Mouse (Mus musculus) heart, adult 2 months (tissue): ENCODE results near the gene Tdrkh. TPM values are rescaled to one million over a fixed set of nuclear protein-coding genes. Genes with fewer than 3 reads are reported as not detected.

Experiments
- DNase-seq, 2 experiments: peaks; one replicate each; pipeline ENCODE4 v3.0.0; 2021
- H3K27ac ChIP-seq: fragments of 200-600 bp; 2 replicates; pipeline ENCODE4 v1.8.1; 2022
- H3K27me3 ChIP-seq: fragments of 200-500 bp; 2 replicates; pipeline ENCODE4 v1.6.1; 2012; ENCODE audit warnings: mild to moderate bottlenecking, low read length, inconsistent platforms, mixed read lengths; ENCODE audit not compliant: control insufficient read depth, insufficient read depth
- H3K36me3 ChIP-seq: fragments of 200-500 bp; 2 replicates; pipeline ENCODE4 v1.6.1; 2012; ENCODE audit warnings: low read length, inconsistent platforms; ENCODE audit not compliant: control insufficient read depth, insufficient read depth
- H3K4me1 ChIP-seq: fragments of 200-500 bp; 2 replicates; pipeline ENCODE4 v1.6.1; 2011; ENCODE audit warnings: low read length; ENCODE audit not compliant: control insufficient read depth, insufficient read depth
- H3K4me3 ChIP-seq: fragments of 200-600 bp; 2 replicates; pipeline ENCODE4 v1.8.1; 2022
- H3K79me2 ChIP-seq: fragments of 200-500 bp; replicated peaks from 2 replicates; pipeline ENCODE4 v1.6.1; 2012; ENCODE audit warnings: mild to moderate bottlenecking, inconsistent platforms, low read length, moderate library complexity, mixed read lengths; ENCODE audit not compliant: control insufficient read depth, insufficient read depth
- H3K9ac ChIP-seq: fragments of 200-500 bp; 2 replicates; pipeline ENCODE4 v1.6.1; 2012; ENCODE audit warnings: low read depth, mild to moderate bottlenecking, control low read depth, inconsistent platforms, low read length, mixed read lengths
- CTCF ChIP-seq: fragments of 200-600 bp; IDR thresholded peaks from 2 replicates; pipeline ENCODE4 v1.8.1; 2022; ENCODE audit warnings: antibody characterized with exemption, mild to moderate bottlenecking, moderate library complexity
- EP300 ChIP-seq: fragments of 200-500 bp; IDR thresholded peaks from 2 replicates; pipeline ENCODE4 v1.6.1; 2011; ENCODE audit warnings: low read depth, low read length, control low read depth; ENCODE audit not compliant: insufficient read depth
- POLR2A ChIP-seq: fragments of 200-500 bp; IDR thresholded peaks from 2 replicates; pipeline ENCODE4 v1.6.1; 2011; ENCODE audit warnings: mild to moderate bottlenecking, low read depth, low read length, control low read depth; ENCODE audit not compliant: insufficient read depth
- WGBS: fragments of 180-500 bp; shearing (Covaris S2); methylation state at CpG from one replicate; pipeline ENCODE4 v1.1.7; 2018; 5-methylcytosine and 5-hydroxymethylcytosine counted together
- intact Hi-C: fragments of 180-260 bp; cut with DNase I; formaldehyde crosslinking; loops from one replicate; pipeline ENCODE4 v1.15.1; 2025
- polyA plus RNA-seq: library from polyadenylated mRNA; depleted of rRNA; stranded (reverse); fragments of >200 nt; gene quantifications from 2 replicates; pipeline ENCODE4 v1.2.3, GENCODE M21; 2012
- total RNA-seq, 2 experiments: library from RNA; stranded (reverse); gene quantifications; 2 replicates each; pipeline ENCODE4 v1.2.3; 2021

Tdrkh gene
- total and polyA plus RNA-seq, 3 experiments = 0.64 to 4.9 (median 3.9) TPM

DNA sequence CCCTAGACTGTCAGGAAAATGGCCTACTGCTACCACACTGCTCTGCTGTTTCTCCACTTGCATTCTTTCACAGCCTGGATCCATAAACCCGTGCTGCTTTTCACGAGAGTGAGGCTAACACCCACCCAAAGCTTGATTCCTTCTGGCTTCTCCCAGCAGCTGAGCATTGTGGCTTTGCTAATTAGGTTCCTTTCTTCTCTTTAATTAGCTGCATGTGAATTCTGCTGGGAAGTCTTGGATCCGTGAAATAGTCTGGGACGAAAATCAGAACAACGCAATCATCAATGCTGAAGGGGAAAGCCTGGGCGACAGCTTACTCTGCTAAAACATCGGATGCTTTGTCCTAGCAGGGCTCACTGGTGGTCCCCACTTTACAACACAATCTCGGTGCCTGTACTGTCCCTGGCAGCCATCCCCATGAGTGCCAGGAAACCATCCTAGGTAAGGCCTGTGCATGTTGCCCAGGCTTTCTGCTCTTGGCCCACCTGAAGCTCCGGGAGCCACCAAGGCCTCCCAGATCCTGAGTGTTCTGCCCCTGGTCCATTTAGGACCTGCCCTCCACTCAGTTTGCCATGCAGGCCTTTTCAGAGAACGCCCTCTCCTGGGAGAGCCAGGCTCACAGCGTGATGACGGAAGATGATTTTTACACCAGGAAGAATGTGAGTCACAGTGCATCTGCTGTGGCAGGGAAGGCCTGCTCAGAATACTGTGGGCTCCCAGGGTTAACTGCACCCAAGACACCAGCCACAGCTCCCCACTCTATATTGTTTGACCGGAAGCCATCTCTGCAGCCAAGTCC lies 52.8 kb downstream of the Tdrkh start:
- intact Hi-C loops = no loop called here

DNA sequence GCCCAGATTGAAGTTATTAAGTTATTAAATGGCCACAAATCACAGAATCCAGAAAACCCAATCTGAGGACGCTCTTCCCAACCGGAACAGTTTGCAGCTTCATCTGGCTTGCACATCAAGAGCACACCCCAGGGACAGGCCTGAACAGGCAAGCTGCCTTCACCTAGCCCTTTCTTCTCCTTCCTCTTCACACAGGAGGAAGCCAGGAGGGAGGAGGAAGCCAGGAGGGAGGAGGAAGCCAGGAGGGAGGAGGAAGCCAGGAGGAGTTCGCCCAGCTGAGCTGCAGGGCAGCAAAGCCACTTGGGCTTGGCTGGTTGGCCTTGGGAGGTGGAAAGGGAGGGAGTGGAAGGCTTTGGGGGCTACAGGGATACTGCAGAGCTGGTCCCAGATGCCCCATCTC lies 55.9 kb downstream of the Tdrkh start:
- TF ChIP-seq CTCF (no peak), EP300 (no peak), POLR2A (no peak)
- Histone ChIP-seq H3K27ac (no peak overlapping the region), H3K4me3 (no peak overlapping the region), H3K79me2 (no peaks in the 10 kb centered on the region), H3K27me3 (no peaks in the 10 kb centered on the region), H3K36me3 (no peaks in the 10 kb centered on the region), H3K4me1 (no peaks in the 10 kb centered on the region; the same call in 1 of the 2 replicates), H3K9ac (no peak overlapping the region)
- 53% methylated on average over 3 of the region's 3 CpGs for WGBS
- no peak for DNase-seq
- intact Hi-C loops = no loop called here

More for the DNA sequence above, 52.8 kb downstream of the Tdrkh start:
- no peaks in the 10 kb centered on the region for H3K36me3 ChIP-seq
- H3K4me3 ChIP-seq = no peak overlapping the region
- WGBS = 84% methylated on average over 13 of the region's 13 CpGs
- no peaks in the 10 kb centered on the region for H3K27me3 ChIP-seq
- no peak for DNase-seq
- H3K4me1 ChIP-seq = no peaks in the 10 kb centered on the region
- TF ChIP-seq POLR2A (no peak), EP300 (no peak), CTCF (no peak)
- no peak overlapping the region for H3K27ac ChIP-seq
- H3K79me2 ChIP-seq = no peaks in the 10 kb centered on the region
- H3K9ac ChIP-seq = no peak overlapping the region

DNA sequence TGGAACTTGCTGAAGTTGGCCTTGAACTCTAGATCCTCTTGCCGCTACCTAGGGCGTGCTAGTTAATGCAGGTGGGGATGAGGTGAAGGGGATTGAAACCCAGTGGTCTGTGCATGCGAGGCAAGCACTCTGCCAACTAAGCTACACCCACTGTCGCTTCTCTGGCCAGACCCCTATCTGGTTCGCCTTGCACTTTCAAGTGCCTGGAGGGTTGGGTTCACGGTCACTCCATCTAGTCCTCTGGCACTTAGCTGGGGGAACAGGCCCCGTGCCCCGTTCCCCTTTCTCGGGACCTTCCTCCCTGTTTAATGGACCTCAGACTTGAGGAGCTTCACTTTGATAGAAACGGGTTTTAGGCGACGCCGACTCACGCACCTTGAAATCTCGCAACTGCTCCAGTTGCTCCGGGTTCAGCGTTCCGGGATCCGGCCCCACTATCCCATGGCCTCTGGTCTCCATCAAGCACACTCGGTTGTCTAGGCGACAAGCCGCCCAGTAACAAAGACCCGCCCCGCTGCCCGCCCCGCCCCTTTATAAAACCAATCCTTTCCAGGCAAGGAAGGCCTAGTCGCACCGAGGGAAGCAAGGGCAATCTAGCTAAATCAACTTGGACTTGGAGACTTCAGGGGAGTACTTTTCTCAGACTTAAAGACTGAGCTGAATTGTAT lies 59.5 kb downstream of the Tdrkh start:
- Histone ChIP-seq H3K4me3 (no peak overlapping the region), H3K27ac (peak overlapping the region; percentile 49; the same call in 1 of the 2 replicates), H3K79me2 (no peaks in the 10 kb centered on the region), H3K36me3 (no peaks in the 10 kb centered on the region), H3K9ac (no peak overlapping the region), H3K4me1 (no peaks in the 10 kb centered on the region; the same call in 1 of the 2 replicates), H3K27me3 (no peaks in the 10 kb centered on the region)
- TF ChIP-seq POLR2A (no peak), EP300 (no peak), CTCF (no peak)
- DNase-seq = peak; percentile 34 to 43
- WGBS = 14% methylated on average over 28 of the region's 28 CpGs
- intact Hi-C loops = no loop called here

DNA sequence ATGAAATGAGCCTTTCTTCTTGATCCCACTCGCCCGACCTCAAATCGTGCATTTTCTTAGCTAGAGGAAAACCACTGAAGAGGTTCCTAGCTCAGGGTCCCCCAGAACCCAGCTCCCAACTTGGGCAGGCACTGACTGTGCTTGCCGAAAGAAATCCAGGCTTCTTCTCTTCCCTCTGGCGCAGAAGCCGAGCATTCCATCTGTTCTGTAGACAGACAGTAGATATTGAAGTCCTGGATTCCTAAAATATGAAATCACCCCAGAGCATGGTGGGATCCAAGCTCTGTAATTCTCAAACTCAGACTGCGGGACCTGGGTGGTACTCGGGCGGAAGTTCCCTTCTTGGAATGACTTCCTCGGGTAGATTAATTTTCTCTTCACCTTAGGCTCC lies 60.0 kb downstream of the Tdrkh start:
- WGBS = 46% methylated on average over 10 of the region's 10 CpGs
- intact Hi-C loops = no loop called here

DNA sequence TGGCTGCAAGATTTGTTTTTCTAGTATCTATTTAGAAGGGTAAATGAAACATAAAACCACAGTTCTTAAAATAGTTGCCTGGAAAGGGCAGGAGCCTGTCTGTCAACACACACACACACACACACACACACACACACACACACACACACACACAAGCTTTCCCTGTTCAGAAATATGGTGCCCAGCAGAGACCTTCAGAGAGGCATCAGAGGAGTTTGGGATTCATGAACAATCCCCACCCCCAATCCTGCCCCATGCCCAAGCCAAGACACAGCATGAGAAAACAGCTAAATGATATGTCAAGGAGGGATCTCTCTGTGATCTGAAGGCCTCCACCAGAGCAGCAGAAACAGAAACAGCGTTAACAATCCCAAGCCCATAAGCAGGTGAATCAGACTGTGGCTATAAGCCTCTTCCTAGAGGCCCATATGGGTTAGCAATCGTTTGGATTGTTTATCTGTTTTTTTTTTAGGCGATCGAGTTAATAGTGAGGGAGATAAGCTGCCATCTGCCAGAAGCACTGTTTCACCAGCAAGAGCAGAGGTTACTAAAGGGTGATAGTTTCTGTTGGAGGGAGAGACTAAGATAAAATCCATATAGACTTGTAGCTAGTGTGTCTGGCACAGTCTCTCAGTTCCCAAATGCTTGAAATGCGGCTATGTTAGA lies 60.6 kb downstream of the Tdrkh start:
- no peak for DNase-seq
- TF ChIP-seq POLR2A = no peak
- TF ChIP-seq CTCF = no peak
- no peak for TF ChIP-seq EP300
- Histone ChIP-seq H3K4me3 (no peak overlapping the region), H3K4me1 (no peaks in the 10 kb centered on the region; the same call in 1 of the 2 replicates), H3K9ac (no peak overlapping the region), H3K79me2 (no peaks in the 10 kb centered on the region), H3K27me3 (no peaks in the 10 kb centered on the region), H3K27ac (no peak overlapping the region; the same call in 1 of the 2 replicates), H3K36me3 (no peaks in the 10 kb centered on the region)
- intact Hi-C loops = no loop called here
- 51% methylated on average over 5 of the region's 5 CpGs for WGBS

More for the DNA sequence above, 60.0 kb downstream of the Tdrkh start:
- no peak for TF ChIP-seq CTCF
- TF ChIP-seq POLR2A = no peak
- TF ChIP-seq EP300 = no peak
- no peak overlapping the region for H3K9ac ChIP-seq
- H3K27ac ChIP-seq = peak overlapping the region; percentile 49; the same call in 1 of the 2 replicates
- no peaks in the 10 kb centered on the region for H3K27me3 ChIP-seq
- no peaks in the 10 kb centered on the region for H3K36me3 ChIP-seq
- no peaks in the 10 kb centered on the region; the same call in 1 of the 2 replicates for H3K4me1 ChIP-seq
- no peak for DNase-seq
- no peak overlapping the region for H3K4me3 ChIP-seq
- no peaks in the 10 kb centered on the region for H3K79me2 ChIP-seq
